Comparison of ENCODE assay signal across 9 mouse cellular contexts in the genomic region with DNA sequence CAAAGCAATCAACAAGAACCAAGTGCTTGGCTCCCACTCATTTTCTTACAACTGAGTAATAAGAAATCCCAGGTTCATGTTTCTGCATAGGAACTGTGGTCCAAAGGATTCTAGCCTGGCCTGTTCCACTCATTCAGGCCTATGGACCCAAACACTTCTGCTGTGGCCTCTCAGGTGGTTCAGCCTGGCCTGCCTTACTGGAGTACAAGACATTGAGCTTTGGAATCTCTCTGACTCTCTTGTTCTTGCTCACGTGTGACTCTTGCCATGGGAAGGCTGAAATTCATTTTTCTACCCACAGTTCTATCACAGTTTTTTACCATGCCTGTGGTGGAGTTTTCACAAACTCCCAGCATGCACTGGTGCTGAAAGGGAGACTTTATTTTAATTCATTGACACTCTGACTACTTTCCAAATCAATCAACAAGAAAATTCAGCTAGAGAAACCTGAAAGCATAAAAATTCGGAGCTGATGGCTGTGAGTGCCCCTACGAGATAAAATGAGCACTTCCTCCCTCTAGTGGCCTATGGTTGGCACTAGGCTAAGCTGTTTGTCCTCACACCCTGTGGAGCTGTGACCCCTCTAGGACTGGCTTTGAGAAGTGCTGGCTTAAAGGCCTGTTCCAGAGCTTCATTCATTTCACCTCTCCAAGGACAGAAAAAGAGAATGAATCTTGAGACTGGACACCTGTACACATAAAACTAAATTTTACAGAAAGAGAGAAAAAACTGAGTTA. TPM values are rescaled to one million over a fixed set of nuclear protein-coding genes. Genes with fewer than 3 reads are reported as not detected.
DNase-seq lines count a peak whose midpoint lies in the region; ATAC-seq and TF ChIP-seq lines count a peak whose summit lies in the region.
"Had no signal": no experiment of that assay in that cellular context is flagged by ENCODE, and none has a peak within 500 bp of the region (broad histone marks: within the 10 kb centered on the region; RNA-seq: fewer than 3 reads in every experiment).

No protein-coding gene starts in this region.

- peak; percentile 60 for DNase-seq in kidney, adult 2 months
- peak; percentile 53 for DNase-seq in MEL-GATA-1-ER (ENCODE audit: extremely low read depth, low read depth)
- DNase-seq in embryo, embryonic 11.5 days (ENCODE audit: low read depth, low spot score): peak; percentile 30
- DNase-seq in left cerebral cortex, postnatal 4 days: peak; percentile 36
- DNase-seq in retina, adult 2 months (ENCODE audit: low read depth, low spot score): peak; percentile 28
- no peak for DNase-seq in gastrocnemius, postnatal 10 days

- TF ChIP-seq CTCF in kidney, adult 2 months (conservative IDR thresholded peaks at IDR 0.05; ENCODE audit: insufficient read depth, insufficient read length, low read depth, low read length): peak; percentile 92

- WGBS in kidney, adult 2 months: 22% methylated on average over 3 of the region's 3 CpGs
- 27% methylated on average over 3 of the region's 3 CpGs for WGBS in kidney, embryonic 15.5 days

- intact Hi-C loops in left cerebral cortex, postnatal 4 days (cut with DNase I): no loop called here

- H3K9ac ChIP-seq in kidney, embryonic 15.5 days: no peak overlapping the region

- no peaks in the 10 kb centered on the region for H3K4me1 ChIP-seq in kidney, adult 2 months (ENCODE audit: control insufficient read depth, insufficient read depth, low read length)
- H3K4me1 ChIP-seq in kidney, embryonic 15.5 days: no peaks in the 10 kb centered on the region

- no peak for TF ChIP-seq POLR2A in kidney, adult 2 months (IDR thresholded peaks at IDR 0.05; ENCODE audit: low read depth, low read length)

- no peaks in the 10 kb centered on the region for H3K36me3 ChIP-seq in kidney, adult 2 months (ENCODE audit: control insufficient read depth, insufficient read depth, low read length)
- no peaks in the 10 kb centered on the region; the same call in 1 of the 2 replicates for H3K36me3 ChIP-seq in kidney, embryonic 15.5 days

- H3K27me3 ChIP-seq in kidney, adult 2 months (replicated peaks; ENCODE audit: control insufficient read depth, insufficient read depth, low read length): no peaks in the 10 kb centered on the region
- no peaks in the 10 kb centered on the region for H3K27me3 ChIP-seq in kidney, embryonic 15.5 days
- H3K27me3 ChIP-seq: megakaryocyte, embryonic 14.5 days had no signal

- H3K9me3 ChIP-seq in kidney, embryonic 15.5 days (replicated peaks): no peaks in the 10 kb centered on the region
- H3K9me3 ChIP-seq: megakaryocyte, embryonic 14.5 days had no signal

- ATAC-seq in kidney, embryonic 15.5 days (replicated peaks; ENCODE audit: low FRiP score): no peak
- ATAC-seq in inflammation-experienced regulatory T-cells, adult 6 months: peak; percentile 52

- H3K27ac ChIP-seq in kidney, adult 2 months (ENCODE audit: insufficient read depth, low read depth, low read length): no peak overlapping the region
- no peak overlapping the region for H3K27ac ChIP-seq in kidney, embryonic 15.5 days

- no peak overlapping the region for H3K4me3 ChIP-seq in kidney, adult 2 months (ENCODE audit: insufficient read depth, low read depth, low read length)
- H3K4me3 ChIP-seq in kidney, embryonic 15.5 days (replicated peaks): no peak overlapping the region

- H3K4me2 ChIP-seq in kidney, embryonic 15.5 days: no peak overlapping the region

RNA-seq across cellular contexts. Expression of a gene that starts 52.0 kb away (rescaled TPM):
- polyA plus RNA-seq in kidney, adult 2 months (2012; rRNA removed): 9.7 and 12.6 TPM in 2 replicates
- 11.1 and 15.8 TPM in 2 replicates for polyA plus RNA-seq in kidney, embryonic 15.5 days (2015; fragmentation: Nextera tagmentation; extraction: Ambion mirVana)
- polyA plus RNA-seq in inflammation-experienced regulatory T-cells, adult 6 months (2017; shearing (Covaris generic)): under 1 TPM in 2 of 3 experiments, not detected in 1; 0.46 to 0.87 TPM
- total RNA-seq in left cerebral cortex, postnatal 4 days (2021): 1 to 10 TPM; 1.5 TPM
- 1 to 10 TPM; 4.7 to 7.0 TPM for total RNA-seq in gastrocnemius, postnatal 10 days (2021)
